Mouse (Mus musculus) stomach, embryonic 16.5 days (tissue): ENCODE measurements around the gene Prr23a2. TPM values are rescaled to one million over a fixed set of nuclear protein-coding genes. Genes with fewer than 3 reads are reported as not detected.
A peak's percentile ranks its signal among the peaks of the same experiment; 100 is the strongest.

ENCODE experiments used
- ATAC-seq: fragments of 200-750 bp; cut with Nextera tagmentation; 2 replicates; pipeline ENCODE4 v1.8.0; 2017; ENCODE audit warnings: moderate number of reproducible peaks, moderate TSS enrichment; ENCODE audit not compliant: insufficient read depth, low FRiP score
- H3K27ac ChIP-seq: fragments of 300-500 bp; sonication (generic); 2 replicates; pipeline ENCODE4 v1.5.1; 2014; ENCODE audit warnings: low read length
- H3K27me3 ChIP-seq: fragments of 300-500 bp; sonication (generic); 2 replicates; pipeline ENCODE4 v1.6.1; 2014; ENCODE audit warnings: low read length, control low read depth, mixed read lengths; ENCODE audit not compliant: control insufficient read depth, insufficient read depth
- H3K36me3 ChIP-seq: fragments of 300-500 bp; sonication (generic); 2 replicates; pipeline ENCODE4 v1.6.1; 2014; ENCODE audit warnings: low read length; ENCODE audit not compliant: control insufficient read depth, insufficient read depth
- H3K4me1 ChIP-seq: fragments of 300-500 bp; sonication (generic); 2 replicates; pipeline ENCODE4 v1.6.1; 2014; ENCODE audit warnings: low read length, control low read depth, mixed read lengths; ENCODE audit not compliant: control insufficient read depth, insufficient read depth
- H3K4me2 ChIP-seq: fragments of 300-500 bp; sonication (generic); 2 replicates; pipeline ENCODE4 v1.6.1; 2014; ENCODE audit warnings: low read depth, low read length, mixed read lengths
- H3K4me3 ChIP-seq: fragments of 300-500 bp; sonication (generic); replicated peaks from 2 replicates; pipeline ENCODE4 v1.5.1; 2014; ENCODE audit warnings: mild to moderate bottlenecking, low read length
- H3K9ac ChIP-seq: fragments of 300-500 bp; sonication (generic); 2 replicates; pipeline ENCODE4 v1.6.1; 2014; ENCODE audit warnings: low read length
- H3K9me3 ChIP-seq: fragments of 300-500 bp; sonication (generic); replicated peaks from 2 replicates; pipeline ENCODE4 v1.6.1; 2016; ENCODE audit warnings: low read length, control low read depth; ENCODE audit not compliant: control insufficient read depth
- WGBS: fragments of 180-500 bp; shearing (Covaris S2); extraction: QIAGEN DNeasy Blood & Tissue Kit; methylation state at CpG from one replicate; pipeline ENCODE4 v1.1.7; 2014; 5-methylcytosine and 5-hydroxymethylcytosine counted together
- polyA plus RNA-seq: library from polyadenylated mRNA; unstranded; fragments of >200 nt; fragmentation: Nextera tagmentation; extraction: Ambion mirVana; gene quantifications from 2 replicates; pipeline ENCODE4 v1.2.1, GENCODE M21; 2015

Prr23a2 gene
- polyA plus RNA-seq, 1 experiment from 2014 or later, result not detected

GRCm38 (mm10) chr9:98829508-98829907, 26.8 kb upstream of the Prr23a2 start:
- no peak for ATAC-seq
- Histone ChIP-seq H3K9me3 (no peaks in the 10 kb centered on the region), H3K4me3 (no peak overlapping the region), H3K27me3 (no peaks in the 10 kb centered on the region), H3K4me2 (no peak overlapping the region), H3K4me1 (no peaks in the 10 kb centered on the region), H3K27ac (no peak overlapping the region), H3K9ac (no peak overlapping the region), H3K36me3 (no peaks in the 10 kb centered on the region)
- WGBS, result 46% methylated on average over 5 of the region's 5 CpGs

- Histone ChIP-seq H3K36me3 (no peaks in the 10 kb centered on the region), H3K27me3 (no peaks in the 10 kb centered on the region), H3K27ac (no peak overlapping the region), H3K9ac (no peak overlapping the region), H3K4me2 (no peak overlapping the region), H3K4me1 (no peaks in the 10 kb centered on the region), H3K9me3 (no peaks in the 10 kb centered on the region), H3K4me3 (no peak overlapping the region)
- no peak for ATAC-seq
- WGBS, result 64% methylated on average over 7 of the region's 7 CpGs
Observed at GRCm38 (mm10) chr9:98837537-98838074, 18.7 kb upstream of the Prr23a2 start.

GRCm38 (mm10) chr9:98842117-98842516, 14.2 kb upstream of the Prr23a2 start, which contains the start of gene Prr23a1:
Gene Prr23a1 (plus strand): TSS chr9:98842503.
- Histone ChIP-seq H3K9ac (no peak within 1 kb of the TSS), H3K27ac (no peak within 1 kb of the TSS), H3K4me2 (0 out of 2 replicates have a peak within 1 kb of the TSS, but pooled peaks have one; percentile 12), H3K4me3 (no peak within 1 kb of the TSS), H3K9me3 (no peaks in the 10 kb centered on the region), H3K27me3 (no peaks in the 10 kb centered on the region), H3K4me1 (no peaks in the 10 kb centered on the region), H3K36me3 (no peaks in the 10 kb centered on the region)
- ATAC-seq, result no peak
- WGBS, result 55% methylated on average over 22 of the region's 22 CpGs

GRCm38 (mm10) chr9:98863463-98863862, 7.2 kb downstream of the Prr23a2 start:
- no peak overlapping the region for H3K4me2 ChIP-seq
- ATAC-seq, result no peak
- H3K9me3 ChIP-seq, result no peaks in the 10 kb centered on the region
- no peak overlapping the region for H3K4me3 ChIP-seq
- H3K36me3 ChIP-seq, result no peaks in the 10 kb centered on the region
- H3K9ac ChIP-seq, result no peak overlapping the region
- H3K4me1 ChIP-seq, result no peaks in the 10 kb centered on the region
- no peak overlapping the region for H3K27ac ChIP-seq
- 68% methylated on average over 3 of the region's 3 CpGs for WGBS
- H3K27me3 ChIP-seq, result no peaks in the 10 kb centered on the region

GRCm38 (mm10) chr9:98864571-98864970, 8.3 kb downstream of the Prr23a2 start, which contains the start of gene Prr23a3:
Gene Prr23a3 (plus strand): TSS chr9:98864767.
- no peaks in the 10 kb centered on the region for H3K9me3 ChIP-seq
- ATAC-seq, result no peak
- H3K4me1 ChIP-seq, result no peaks in the 10 kb centered on the region
- WGBS, result 45% methylated on average over 22 of the region's 22 CpGs
- no peak within 1 kb of the TSS for H3K4me3 ChIP-seq
- no peaks in the 10 kb centered on the region for H3K36me3 ChIP-seq
- H3K27me3 ChIP-seq, result no peaks in the 10 kb centered on the region
- no peak within 1 kb of the TSS for H3K27ac ChIP-seq
- no peak within 1 kb of the TSS for H3K9ac ChIP-seq
- no peak within 1 kb of the TSS for H3K4me2 ChIP-seq

- H3K36me3 ChIP-seq, result no peaks in the 10 kb centered on the region
- no peak overlapping the region for H3K9ac ChIP-seq
- H3K27ac ChIP-seq, result no peak overlapping the region
- H3K4me1 ChIP-seq, result no peaks in the 10 kb centered on the region
- H3K4me3 ChIP-seq, result no peak overlapping the region
- H3K27me3 ChIP-seq, result no peaks in the 10 kb centered on the region
- 86% methylated on average over 1 of the region's 1 CpGs for WGBS
- no peak for ATAC-seq
- H3K4me2 ChIP-seq, result no peak overlapping the region
- H3K9me3 ChIP-seq, result peaks cover 8% of the 10 kb centered on the region; the same call in 1 of the 2 replicates
Observed at GRCm38 (mm10) chr9:98901486-98901885, 45.2 kb downstream of the Prr23a2 start.

- Histone ChIP-seq H3K4me1 (no peaks in the 10 kb centered on the region), H3K27ac (no peak within 1 kb of the TSS), H3K27me3 (no peaks in the 10 kb centered on the region), H3K4me2 (no peak within 1 kb of the TSS), H3K4me3 (no peak within 1 kb of the TSS), H3K9me3 (no peaks in the 10 kb centered on the region), H3K36me3 (no peaks in the 10 kb centered on the region), H3K9ac (no peak within 1 kb of the TSS)
- no peak for ATAC-seq
- 89% methylated on average over 2 of the region's 2 CpGs for WGBS
Observed at GRCm38 (mm10) chr9:98902819-98903218, 46.5 kb downstream of the Prr23a2 start, which contains the start of gene 7420426K07Rik. Gene 7420426K07Rik (plus strand): TSS chr9:98903119.

Other genes starting within 250 kb of the Prr23a2 start
- gene Prr23a1, start 14.0 kb upstream of the Prr23a2 start, polyA plus RNA-seq, result not detected in 2 replicates
- not detected in 2 replicates for gene Prr23a3, start 8.3 kb downstream of the Prr23a2 start, polyA plus RNA-seq
- not detected in 2 replicates for gene 7420426K07Rik, start 46.6 kb downstream of the Prr23a2 start, polyA plus RNA-seq
- gene Foxl2, start 98.8 kb downstream of the Prr23a2 start, polyA plus RNA-seq, result not detected in 2 replicates
- gene Faim, start 129.9 kb downstream of the Prr23a2 start, polyA plus RNA-seq, result 31.7 and 37.9 TPM in 2 replicates
- 3.4 and 4.0 TPM in 2 replicates for gene Gm1123, start 179.2 kb downstream of the Prr23a2 start, polyA plus RNA-seq